Mouse (Mus musculus): Measurements from ENCODE around the gene Hbq1a. TPM values are rescaled to one million over a fixed set of nuclear protein-coding genes. Genes with fewer than 3 reads are reported as not detected.

The Hbq1a gene
- polyA plus RNA-seq, 1 experiment: 12.0 TPM

GRCm38 (mm10) chr11:32336435-32336907, 36.6 kb downstream of the Hbq1a start:
- H3K4me1 ChIP-seq (ENCODE audit: control insufficient read depth, insufficient read depth, low read length): no peaks in the 10 kb centered on the region
- no peak for TF ChIP-seq CTCF (IDR thresholded peaks at IDR 0.05; ENCODE audit: control insufficient read depth, insufficient read depth, low read length)
- TF ChIP-seq POLR2A (IDR thresholded peaks at IDR 0.05; ENCODE audit: borderline replicate concordance, control insufficient read depth, low read depth, low read length): no peak
- H3K27ac ChIP-seq (ENCODE audit: control insufficient read depth, insufficient read depth, low read depth, low read length, poor library complexity): no peak overlapping the region
- no peak overlapping the region for H3K4me3 ChIP-seq (replicated peaks; ENCODE audit: control insufficient read depth, low read depth, low read length)
- 74% methylated on average over 6 of the region's 6 CpGs for WGBS

- Histone ChIP-seq H3K4me1 (ENCODE audit: control insufficient read depth, insufficient read depth, low read length) (no peaks in the 10 kb centered on the region), H3K27ac (ENCODE audit: control insufficient read depth, insufficient read depth, low read depth, low read length, poor library complexity) (no peak overlapping the region), H3K4me3 (replicated peaks; ENCODE audit: control insufficient read depth, low read depth, low read length) (no peak overlapping the region)
- no peak for TF ChIP-seq CTCF (IDR thresholded peaks at IDR 0.05; ENCODE audit: control insufficient read depth, insufficient read depth, low read length)
- TF ChIP-seq POLR2A (IDR thresholded peaks at IDR 0.05; ENCODE audit: borderline replicate concordance, control insufficient read depth, low read depth, low read length): no peak
- 28% methylated on average over 2 of the region's 2 CpGs for WGBS
Measured at GRCm38 (mm10) chr11:32339131-32339531, 39.3 kb downstream of the Hbq1a start.

GRCm38 (mm10) chr11:32340476-32341473, 40.9 kb downstream of the Hbq1a start:
- Histone ChIP-seq H3K27ac (ENCODE audit: control insufficient read depth, insufficient read depth, low read depth, low read length, poor library complexity) (no peak overlapping the region), H3K4me3 (replicated peaks; ENCODE audit: control insufficient read depth, low read depth, low read length) (no peak overlapping the region), H3K4me1 (ENCODE audit: control insufficient read depth, insufficient read depth, low read length) (no peaks in the 10 kb centered on the region)
- 53% methylated on average over 17 of the region's 17 CpGs for WGBS
- TF ChIP-seq CTCF (IDR thresholded peaks at IDR 0.05; ENCODE audit: control insufficient read depth, insufficient read depth, low read length) (peak; percentile 84), POLR2A (IDR thresholded peaks at IDR 0.05; ENCODE audit: borderline replicate concordance, control insufficient read depth, low read depth, low read length) (no peak)

- peak; percentile 79 for TF ChIP-seq CTCF (IDR thresholded peaks at IDR 0.05; ENCODE audit: control insufficient read depth, insufficient read depth, low read length)
- TF ChIP-seq POLR2A (IDR thresholded peaks at IDR 0.05; ENCODE audit: borderline replicate concordance, control insufficient read depth, low read depth, low read length): no peak
- Histone ChIP-seq H3K4me3 (replicated peaks; ENCODE audit: control insufficient read depth, low read depth, low read length) (no peak overlapping the region), H3K4me1 (ENCODE audit: control insufficient read depth, insufficient read depth, low read length) (no peaks in the 10 kb centered on the region), H3K27ac (ENCODE audit: control insufficient read depth, insufficient read depth, low read depth, low read length, poor library complexity) (no peak overlapping the region)
- 12% methylated on average over 2 of the region's 2 CpGs for WGBS
Measured at GRCm38 (mm10) chr11:32342770-32343191, 42.9 kb downstream of the Hbq1a start.

GRCm38 (mm10) chr11:32343350-32343749, 43.5 kb downstream of the Hbq1a start:
- Histone ChIP-seq H3K4me3 (replicated peaks; ENCODE audit: control insufficient read depth, low read depth, low read length) (no peak overlapping the region), H3K27ac (ENCODE audit: control insufficient read depth, insufficient read depth, low read depth, low read length, poor library complexity) (no peak overlapping the region), H3K4me1 (ENCODE audit: control insufficient read depth, insufficient read depth, low read length) (no peaks in the 10 kb centered on the region)
- no peak for TF ChIP-seq POLR2A (IDR thresholded peaks at IDR 0.05; ENCODE audit: borderline replicate concordance, control insufficient read depth, low read depth, low read length)
- no peak for TF ChIP-seq CTCF (IDR thresholded peaks at IDR 0.05; ENCODE audit: control insufficient read depth, insufficient read depth, low read length)
- WGBS: 80% methylated on average over 1 of the region's 1 CpGs

GRCm38 (mm10) chr11:32345504-32346297, 45.8 kb downstream of the Hbq1a start:
- WGBS: 72% methylated on average over 6 of the region's 6 CpGs
- Histone ChIP-seq H3K27ac (ENCODE audit: control insufficient read depth, insufficient read depth, low read depth, low read length, poor library complexity) (no peak overlapping the region), H3K4me3 (replicated peaks; ENCODE audit: control insufficient read depth, low read depth, low read length) (no peak overlapping the region), H3K4me1 (ENCODE audit: control insufficient read depth, insufficient read depth, low read length) (no peaks in the 10 kb centered on the region)
- no peak for TF ChIP-seq POLR2A (IDR thresholded peaks at IDR 0.05; ENCODE audit: borderline replicate concordance, control insufficient read depth, low read depth, low read length)
- TF ChIP-seq CTCF (IDR thresholded peaks at IDR 0.05; ENCODE audit: control insufficient read depth, insufficient read depth, low read length): no peak

GRCm38 (mm10) chr11:32347264-32347606, 47.4 kb downstream of the Hbq1a start:
- 5% methylated on average over 10 of the region's 10 CpGs for WGBS
- Histone ChIP-seq H3K4me3 (replicated peaks; ENCODE audit: control insufficient read depth, low read depth, low read length) (no peak overlapping the region), H3K27ac (ENCODE audit: control insufficient read depth, insufficient read depth, low read depth, low read length, poor library complexity) (no peak overlapping the region), H3K4me1 (ENCODE audit: control insufficient read depth, insufficient read depth, low read length) (no peaks in the 10 kb centered on the region)
- no peak for TF ChIP-seq CTCF (IDR thresholded peaks at IDR 0.05; ENCODE audit: control insufficient read depth, insufficient read depth, low read length)
- TF ChIP-seq POLR2A (IDR thresholded peaks at IDR 0.05; ENCODE audit: borderline replicate concordance, control insufficient read depth, low read depth, low read length): no peak

All from bone marrow, adult 2 months (tissue).